Mouse (Mus musculus) testis, postnatal 14 days (tissue): ENCODE measurements around the gene Ripor3.

ENCODE experiments used
- DNase-seq: peaks from one replicate; pipeline ENCODE4 v3.0.0; 2021; ENCODE audit warnings: low spot score

Ripor3 gene

DNA sequence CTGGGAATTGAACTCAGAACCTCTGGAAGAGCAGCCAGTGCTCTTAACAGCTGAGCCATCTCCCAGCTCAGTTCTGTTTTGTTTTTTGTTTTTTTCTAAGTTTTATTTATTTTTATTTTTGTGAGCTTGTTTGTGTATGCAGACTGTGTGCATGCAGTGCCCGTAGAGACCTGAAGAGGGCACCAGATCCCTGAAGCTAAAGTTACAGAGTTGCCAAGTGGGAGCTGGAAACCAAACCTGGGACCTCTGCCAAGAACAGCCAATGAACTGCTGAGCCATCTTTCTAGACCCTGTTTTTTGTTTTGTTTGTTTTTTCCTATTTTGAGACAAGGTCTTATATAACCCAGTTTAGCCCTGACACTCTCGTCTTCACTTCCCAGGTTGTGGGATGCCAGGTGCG lies 18.0 kb upstream of the Ripor3 start:
- peak; percentile 66 for DNase-seq

DNA sequence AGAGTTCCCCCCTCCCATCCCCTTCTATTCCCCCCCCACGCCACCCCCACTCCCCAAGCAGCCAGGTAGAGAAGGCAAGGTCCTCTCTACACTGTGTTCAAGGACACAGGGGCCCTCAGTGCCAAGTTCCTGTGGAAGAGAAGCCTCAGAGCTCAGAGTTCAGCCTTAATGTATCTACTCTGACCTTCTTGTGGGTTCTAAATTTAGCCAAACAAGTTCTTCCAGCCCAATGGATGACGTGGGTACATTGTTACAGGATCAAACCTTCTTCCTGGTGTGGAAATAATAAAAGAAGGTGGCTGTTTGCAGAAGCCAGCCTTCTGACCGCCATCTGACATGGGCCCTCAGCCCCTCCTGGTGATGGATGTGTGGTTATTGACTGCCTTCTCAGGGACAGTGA lies 16.0 kb upstream of the Ripor3 start:
- peak; percentile 54 for DNase-seq

GRCm38 (mm10) chr2:168025882-168026281 lies 15.5 kb upstream of the Ripor3 start:
- DNase-seq: no peak

- peak; percentile 54 for DNase-seq
Observed at GRCm38 (mm10) chr2:168025174-168025573, 14.8 kb upstream of the Ripor3 start.

- no peak for DNase-seq
Observed at GRCm38 (mm10) chr2:168023763-168024402, 13.5 kb upstream of the Ripor3 start.

DNA sequence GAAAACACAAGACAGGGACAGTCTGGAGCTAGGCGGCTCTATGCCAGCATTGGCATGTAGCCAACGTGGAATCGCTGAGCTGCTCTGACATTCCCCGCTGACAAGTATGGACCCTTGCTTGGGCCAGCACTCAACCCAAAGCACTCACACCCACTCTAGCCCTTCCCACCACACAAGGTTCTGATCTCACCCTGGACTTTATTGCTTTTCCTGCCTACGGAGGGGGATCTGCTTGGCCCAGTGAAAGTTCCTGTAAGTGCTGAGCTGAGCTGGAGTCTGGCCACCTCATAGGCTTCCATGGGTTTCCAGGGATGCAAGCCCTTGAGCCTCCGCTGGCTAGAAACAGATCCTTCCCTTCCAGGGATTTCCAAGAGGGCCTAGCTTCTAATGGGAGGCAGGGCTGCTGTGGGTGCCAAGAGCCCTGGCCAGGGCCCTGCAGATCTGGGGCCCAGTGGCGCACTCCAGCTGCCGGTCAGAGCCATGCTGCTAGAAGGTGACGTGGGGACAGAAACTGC lies 8.8 kb upstream of the Ripor3 start:
- DNase-seq: peak; percentile 35

DNA sequence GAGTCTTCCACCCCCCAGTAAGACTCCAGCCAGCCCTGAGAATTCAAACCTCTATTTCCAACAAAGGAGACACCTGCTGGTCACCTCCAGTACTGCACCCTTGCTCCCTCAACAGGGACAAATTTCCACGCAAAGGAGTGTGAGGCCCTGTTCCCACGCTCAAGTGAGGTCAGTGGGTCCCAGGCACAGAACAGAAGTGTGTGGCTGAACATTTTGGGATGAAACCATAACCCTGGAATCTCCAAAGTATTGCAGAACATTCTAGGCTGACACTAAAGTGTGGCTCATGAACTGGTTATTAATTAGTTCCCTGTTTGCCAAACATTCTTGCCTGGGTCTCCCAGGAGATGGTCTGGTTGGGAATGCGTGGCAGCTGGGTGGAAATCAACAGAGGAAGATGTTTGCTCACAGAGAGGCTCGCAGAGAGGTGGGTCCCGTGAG lies 6.6 kb upstream of the Ripor3 start:
- DNase-seq: peak; percentile 66

GRCm38 (mm10) chr2:168010893-168011292 lies 475 bp upstream of the Ripor3 start:
- DNase-seq: no peak

DNA sequence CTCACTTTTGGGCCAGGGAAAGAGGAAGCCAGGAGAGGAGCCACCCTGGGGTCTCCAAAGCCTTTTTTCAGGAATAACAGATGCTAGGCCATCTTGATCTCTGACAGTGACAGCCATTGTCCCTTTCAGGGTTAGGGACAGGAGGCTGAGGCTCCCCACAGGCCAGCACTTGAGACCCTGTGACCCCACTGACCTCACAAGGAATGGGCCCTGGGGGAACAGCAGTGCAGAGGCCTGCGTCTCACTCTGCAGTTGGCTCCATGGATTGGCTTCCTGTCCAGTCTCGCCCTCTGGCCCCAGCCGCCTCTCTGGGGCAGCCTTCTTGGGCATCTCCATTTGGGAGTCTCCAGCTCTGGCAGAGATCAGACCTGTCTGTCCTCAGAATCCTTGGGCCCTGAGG lies 2.3 kb downstream of the Ripor3 start:
- DNase-seq: no peak

DNA sequence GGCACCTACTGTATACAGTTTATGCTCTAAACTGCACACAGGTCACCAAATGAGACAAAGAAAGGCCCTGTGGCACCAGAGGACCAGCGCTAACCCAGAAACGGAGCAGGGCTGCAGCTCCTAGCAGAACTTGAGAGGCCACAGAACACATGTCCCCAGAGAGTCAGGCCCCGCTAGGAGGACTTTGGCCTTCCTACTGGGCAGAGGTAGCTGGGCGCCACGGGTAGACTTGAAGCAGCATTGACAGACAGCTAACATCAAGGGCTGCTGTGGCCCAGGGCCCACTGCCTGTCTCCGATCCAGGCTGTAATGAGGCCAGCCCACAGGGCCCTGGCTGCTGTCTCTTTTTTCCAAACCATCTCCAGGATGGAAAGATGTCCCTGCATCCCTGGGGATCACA lies 3.9 kb downstream of the Ripor3 start:
- no peak for DNase-seq

DNA sequence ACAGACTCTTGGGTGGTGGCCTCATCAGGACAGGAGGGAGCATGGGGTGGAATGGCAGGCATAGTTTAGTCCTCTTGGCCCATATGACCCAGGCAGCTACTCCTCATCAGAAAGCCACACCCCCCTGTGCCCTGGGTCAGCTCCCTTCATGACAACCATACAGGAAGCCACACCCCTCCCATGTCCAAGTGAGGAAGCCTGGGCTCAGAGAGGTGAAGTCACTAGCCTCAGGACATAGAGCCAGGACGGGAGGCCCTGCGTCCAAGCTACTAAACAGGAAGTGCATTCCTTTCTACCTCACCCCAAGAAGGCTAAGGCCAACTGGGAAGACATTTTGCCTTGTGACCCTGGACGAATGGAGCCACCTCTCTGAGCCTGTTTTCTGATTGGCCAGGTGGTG lies 4.8 kb downstream of the Ripor3 start:
- DNase-seq: no peak

DNA sequence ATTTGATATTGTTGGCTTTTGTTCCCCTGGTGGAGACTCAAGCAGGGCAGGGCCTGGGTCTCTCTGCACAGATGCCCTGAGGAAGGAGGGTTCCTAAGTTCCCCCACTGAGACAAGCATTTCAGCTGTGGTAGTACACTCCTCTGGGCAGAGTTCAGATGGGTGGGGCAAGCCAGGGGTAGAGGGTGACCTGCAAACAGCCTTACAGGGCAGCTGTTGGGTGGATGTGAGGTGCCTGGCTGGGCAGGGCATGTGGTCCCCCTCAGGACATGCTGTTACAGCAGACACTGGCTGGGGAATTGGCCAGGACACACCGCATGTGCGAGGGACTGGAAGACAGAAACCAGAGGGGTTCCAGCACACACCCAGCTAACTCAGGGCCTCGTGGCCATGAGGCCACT lies 5.4 kb downstream of the Ripor3 start:
- DNase-seq: no peak

- peak; percentile 65 for DNase-seq
Observed at GRCm38 (mm10) chr2:168004369-168004768, 6.0 kb downstream of the Ripor3 start.

DNA sequence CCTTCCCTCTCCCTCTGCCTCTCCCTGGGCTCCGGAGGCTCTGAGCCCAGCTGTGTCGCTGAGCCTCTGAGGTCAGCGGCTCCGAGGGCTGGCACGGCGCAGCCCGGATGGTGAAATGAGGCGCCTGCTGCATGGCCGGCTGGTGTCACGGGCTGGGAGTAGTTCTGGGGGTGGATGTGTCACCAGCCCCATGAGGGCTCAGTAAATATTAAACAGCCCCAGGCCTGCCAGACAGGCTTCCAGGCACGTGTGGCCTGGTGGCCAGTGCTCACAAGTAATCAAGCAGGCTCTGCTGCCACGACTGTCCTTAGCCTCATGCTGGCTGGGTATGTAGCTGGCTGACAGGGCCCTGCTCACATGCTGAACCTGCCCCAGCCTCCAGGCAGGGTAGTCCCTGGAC lies 7.0 kb downstream of the Ripor3 start:
- DNase-seq: no peak

DNA sequence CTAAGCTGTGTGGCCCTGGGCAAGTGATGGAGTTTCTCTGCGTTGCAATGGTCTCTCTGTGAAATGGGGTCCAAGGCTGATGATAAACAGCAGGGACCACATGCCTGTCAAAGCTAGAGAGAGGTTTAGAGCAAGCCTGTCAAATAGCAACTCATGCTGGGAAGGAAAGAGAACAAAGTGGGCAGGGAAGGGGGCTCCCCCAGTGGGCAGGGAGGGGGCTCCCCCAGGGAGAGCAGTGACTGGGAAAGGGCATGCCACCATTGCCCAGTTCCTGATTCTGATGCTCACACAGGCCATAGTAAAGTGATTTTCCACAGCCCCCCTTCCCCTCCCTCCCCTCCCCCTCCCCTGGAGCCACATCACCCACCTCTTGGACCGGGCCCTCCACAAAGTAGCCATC lies 7.5 kb downstream of the Ripor3 start:
- DNase-seq: no peak

- DNase-seq: no peak
Observed at GRCm38 (mm10) chr2:168002188-168002587, 8.2 kb downstream of the Ripor3 start.

DNA sequence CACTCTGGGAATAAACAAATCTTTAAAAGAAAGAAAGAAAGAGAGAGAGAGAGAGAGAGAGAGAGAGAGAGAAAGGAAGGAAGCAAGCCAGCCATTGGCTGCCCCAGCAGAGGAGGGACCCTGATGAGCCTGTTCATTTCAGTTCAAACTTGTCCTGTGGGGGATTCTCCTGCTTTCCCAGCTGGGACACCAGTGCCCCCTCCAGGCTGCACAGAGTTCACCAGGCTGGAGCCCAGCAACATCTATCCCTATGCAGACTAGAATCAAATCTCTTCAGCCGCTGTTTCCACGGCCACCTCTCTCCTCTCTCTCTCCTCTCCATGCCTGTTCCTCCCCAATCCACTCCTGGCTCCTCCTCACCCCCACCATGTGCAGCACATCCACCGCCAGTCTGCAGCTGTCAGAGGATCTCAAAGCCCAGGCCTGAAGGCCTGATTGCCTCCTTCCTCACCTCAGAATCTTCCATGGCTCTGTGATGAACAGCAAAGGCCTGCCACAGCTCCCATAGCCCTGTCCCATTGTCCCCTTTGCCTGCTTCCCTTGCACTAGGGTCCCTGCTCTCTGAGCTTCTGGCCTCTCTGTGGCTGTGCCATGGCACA lies 11.2 kb downstream of the Ripor3 start:
- DNase-seq: no peak

DNA sequence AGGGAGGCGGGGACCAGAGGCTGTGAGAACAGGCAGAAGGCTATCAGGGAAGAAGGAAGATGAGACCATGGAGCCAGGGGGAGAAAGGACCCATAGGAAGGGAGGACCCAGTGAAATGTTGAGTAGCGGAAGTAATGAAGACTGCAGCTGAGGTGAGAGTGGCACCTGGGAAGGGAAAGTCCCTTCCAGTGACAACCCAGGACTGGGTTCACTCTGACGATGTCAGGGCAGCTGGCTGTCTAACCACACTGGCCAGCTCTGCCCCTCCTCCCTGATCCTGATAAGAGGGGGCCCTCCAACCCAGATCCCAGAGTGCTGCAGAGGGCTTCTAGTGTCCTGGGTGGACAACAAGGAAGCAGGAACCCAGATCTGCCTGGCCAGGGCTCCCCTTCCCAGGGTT lies 12.9 kb downstream of the Ripor3 start:
- DNase-seq: no peak

GRCm38 (mm10) chr2:167996672-167997215 lies 13.7 kb downstream of the Ripor3 start:
- DNase-seq: no peak

GRCm38 (mm10) chr2:167995870-167996635 lies 14.4 kb downstream of the Ripor3 start:
- no peak for DNase-seq

- DNase-seq: no peak
Observed at GRCm38 (mm10) chr2:167993260-167993659, 17.2 kb downstream of the Ripor3 start.

GRCm38 (mm10) chr2:167989310-167989709 lies 21.1 kb downstream of the Ripor3 start:
- DNase-seq: peak; percentile 47

GRCm38 (mm10) chr2:167987640-167988039 lies 22.8 kb downstream of the Ripor3 start:
- DNase-seq: no peak
